Mouse (Mus musculus) lung, embryonic 16.5 days (tissue): Measurements from ENCODE around the gene Lysmd3. TPM values are rescaled to one million over a fixed set of nuclear protein-coding genes. Genes with fewer than 3 reads are reported as not detected.

Experiments
- ATAC-seq: fragments of 200-750 bp; cut with Nextera tagmentation; 2 replicates; pipeline ENCODE4 v1.8.0; 2017; ENCODE audit warnings: low read depth, mild to moderate bottlenecking, moderate library complexity
- H3K27ac ChIP-seq: fragments of 300-500 bp; sonication (generic); 2 replicates; pipeline ENCODE4 v1.5.1; 2014; ENCODE audit warnings: mild to moderate bottlenecking, control low read depth, low read length
- H3K27me3 ChIP-seq: fragments of 300-500 bp; sonication (generic); 2 replicates; pipeline ENCODE4 v1.6.1; 2014; ENCODE audit warnings: low read depth, low read length, mixed read lengths; ENCODE audit not compliant: control insufficient read depth, insufficient read depth
- H3K36me3 ChIP-seq: fragments of 300-500 bp; sonication (generic); 2 replicates; pipeline ENCODE4 v1.6.1; 2014; ENCODE audit warnings: low read length; ENCODE audit not compliant: control insufficient read depth, insufficient read depth
- H3K4me1 ChIP-seq: fragments of 300-500 bp; sonication (generic); replicated peaks from 2 replicates; pipeline ENCODE4 v1.6.1; 2014; ENCODE audit warnings: low read length, mixed read lengths; ENCODE audit not compliant: control insufficient read depth, insufficient read depth
- H3K4me2 ChIP-seq: fragments of 300-500 bp; sonication (generic); 2 replicates; pipeline ENCODE4 v1.6.1; 2014; ENCODE audit warnings: low read depth, low read length, control low read depth
- H3K4me3 ChIP-seq: fragments of 300-500 bp; sonication (generic); 2 replicates; pipeline ENCODE4 v1.5.1; 2014; ENCODE audit warnings: mild to moderate bottlenecking, low read length, control low read depth
- H3K9ac ChIP-seq: fragments of 300-500 bp; sonication (generic); 2 replicates; pipeline ENCODE4 v1.6.1; 2014; ENCODE audit warnings: low read length, control low read depth
- H3K9me3 ChIP-seq: fragments of 300-500 bp; sonication (generic); 2 replicates; pipeline ENCODE4 v1.6.1; 2016; ENCODE audit warnings: low read length; ENCODE audit not compliant: control insufficient read depth
- WGBS: fragments of 180-500 bp; shearing (Covaris S2); extraction: QIAGEN DNeasy Blood & Tissue Kit; methylation state at CpG from one replicate; pipeline ENCODE4 v1.1.7; 2014; 5-methylcytosine and 5-hydroxymethylcytosine counted together
- polyA plus RNA-seq: library from polyadenylated mRNA; unstranded; fragments of >200 nt; fragmentation: Nextera tagmentation; extraction: Ambion mirVana; gene quantifications from 2 replicates; pipeline ENCODE4 v1.2.1, GENCODE M21; 2015

Gene Lysmd3
- polyA plus RNA-seq, 1 experiment from 2014 or later, result 27.6 TPM

DNA sequence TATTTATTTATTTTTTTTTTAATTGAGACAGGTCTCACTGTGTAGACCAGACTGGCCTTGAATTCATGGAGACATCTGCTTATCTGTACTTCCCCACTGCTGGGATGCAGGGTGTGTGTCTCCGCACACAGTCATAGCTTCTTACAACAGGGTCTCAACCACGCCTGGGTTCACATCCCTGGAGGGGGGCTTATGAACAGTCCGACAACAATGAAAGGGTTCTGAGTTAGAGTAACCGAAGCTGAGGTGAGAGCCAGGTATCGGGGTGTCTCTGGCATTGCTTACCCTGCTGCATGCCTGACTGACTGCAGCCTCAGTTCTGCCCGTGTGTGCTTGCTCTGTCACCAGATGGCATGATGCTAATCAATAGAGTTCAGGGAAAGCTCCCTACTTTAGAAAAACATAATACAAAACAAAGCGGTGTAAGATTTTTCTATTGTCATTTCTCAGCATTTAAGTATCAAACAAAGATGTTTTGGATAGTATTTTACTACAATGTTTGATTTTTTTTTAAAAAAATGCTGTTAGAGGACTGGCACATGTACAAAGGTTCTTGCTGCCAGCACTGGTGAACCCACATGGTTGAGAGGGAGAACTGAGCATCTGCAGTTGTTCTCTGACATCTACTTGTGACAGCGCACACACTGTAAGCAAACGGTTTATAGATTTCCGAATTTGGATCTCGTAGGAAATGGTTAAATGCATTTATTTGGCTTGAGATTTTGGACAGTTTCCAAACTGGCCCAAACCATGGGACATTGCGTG, 6.3 kb downstream of the Lysmd3 start:
- Histone ChIP-seq H3K9me3 (no peaks in the 10 kb centered on the region), H3K9ac (no peak overlapping the region), H3K4me3 (no peak overlapping the region), H3K27ac (no peak overlapping the region), H3K36me3 (peaks cover 19% of the 10 kb centered on the region), H3K4me1 (peaks cover 6% of the 10 kb centered on the region), H3K4me2 (no peak overlapping the region), H3K27me3 (no peaks in the 10 kb centered on the region)
- WGBS, result 74% methylated on average over 12 of the region's 12 CpGs
- no peak for ATAC-seq

DNA sequence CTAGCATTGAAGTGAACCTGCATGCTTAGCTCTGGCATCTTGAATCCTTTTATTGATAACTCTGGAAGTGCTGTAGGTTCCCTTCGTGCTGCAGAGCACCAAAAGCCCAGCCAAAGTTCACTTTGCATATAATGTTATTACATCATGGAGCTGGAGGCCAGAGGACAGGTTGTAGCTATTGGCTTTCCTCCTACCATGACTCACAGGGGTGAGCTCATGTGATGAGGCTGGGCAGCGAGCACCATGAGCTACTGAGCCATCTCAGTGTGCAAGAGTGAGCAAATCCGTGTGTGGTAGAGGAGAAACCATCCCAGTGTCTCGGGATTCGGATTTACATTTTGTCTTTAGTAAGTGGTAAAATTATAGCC, 6.9 kb downstream of the Lysmd3 start:
- Histone ChIP-seq H3K27me3 (no peaks in the 10 kb centered on the region), H3K4me3 (no peak overlapping the region), H3K9me3 (no peaks in the 10 kb centered on the region), H3K27ac (no peak overlapping the region), H3K4me1 (peaks cover 3% of the 10 kb centered on the region), H3K36me3 (peaks cover 20% of the 10 kb centered on the region), H3K4me2 (no peak overlapping the region), H3K9ac (no peak overlapping the region)
- ATAC-seq, result no peak
- WGBS, result 91% methylated on average over 5 of the region's 5 CpGs

DNA sequence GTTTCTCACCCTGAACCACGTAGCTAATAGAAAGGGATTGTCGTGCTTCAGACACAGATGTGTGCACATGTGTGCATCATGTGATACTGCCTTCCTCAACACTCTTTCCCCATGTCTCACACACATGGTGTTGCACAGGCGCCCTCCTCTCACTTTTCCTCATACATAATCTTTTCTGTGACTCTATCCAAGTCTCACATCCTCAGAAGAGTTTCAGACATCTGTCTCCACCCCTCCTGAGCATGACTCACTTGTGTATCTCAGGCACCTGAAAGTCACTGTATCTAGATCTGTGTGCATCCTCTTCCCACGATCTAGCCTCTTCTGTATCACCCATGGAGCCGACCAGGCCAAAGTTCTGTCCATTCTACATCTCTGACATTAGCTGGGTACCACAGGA, 10.2 kb downstream of the Lysmd3 start:
- H3K27ac ChIP-seq, result no peak overlapping the region
- H3K4me1 ChIP-seq, result peaks cover 3% of the 10 kb centered on the region; the same call in 1 of the 2 replicates
- H3K9ac ChIP-seq, result no peak overlapping the region
- H3K4me3 ChIP-seq, result no peak overlapping the region
- no peaks in the 10 kb centered on the region for H3K9me3 ChIP-seq
- H3K4me2 ChIP-seq, result no peak overlapping the region
- H3K27me3 ChIP-seq, result no peaks in the 10 kb centered on the region
- peaks cover 28% of the 10 kb centered on the region for H3K36me3 ChIP-seq
- no peak for ATAC-seq
- 86% methylated on average over 5 of the region's 5 CpGs for WGBS

DNA sequence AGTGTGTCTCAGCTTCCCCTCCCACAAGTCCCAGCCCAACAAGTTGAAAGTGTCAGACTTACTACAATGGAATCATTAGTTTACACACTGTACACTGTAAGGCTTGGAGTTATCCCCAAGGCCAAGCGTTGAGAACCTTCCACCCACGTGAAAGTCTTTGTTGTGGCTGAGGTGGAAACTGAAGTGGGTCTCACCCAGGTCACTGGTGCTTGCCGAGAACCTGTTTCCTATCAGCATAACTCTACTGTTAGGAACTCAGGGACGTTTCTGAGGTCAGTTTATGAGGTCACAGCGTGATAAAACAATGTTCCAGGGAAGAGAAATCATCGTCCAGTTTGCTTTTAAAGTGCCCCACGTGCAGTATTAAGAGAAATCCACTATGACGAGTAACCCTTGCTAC, 17.9 kb downstream of the Lysmd3 start:
- 69% methylated on average over 8 of the region's 8 CpGs for WGBS
- no peak overlapping the region for H3K27ac ChIP-seq

GRCm38 (mm10) chr13:81683107-81683506, 25.6 kb downstream of the Lysmd3 start:
- Histone ChIP-seq H3K4me1 (no peaks in the 10 kb centered on the region), H3K9me3 (no peaks in the 10 kb centered on the region), H3K9ac (no peak overlapping the region), H3K27me3 (no peaks in the 10 kb centered on the region), H3K27ac (no peak overlapping the region), H3K36me3 (no peaks in the 10 kb centered on the region), H3K4me2 (no peak overlapping the region), H3K4me3 (no peak overlapping the region)
- ATAC-seq, result no peak
- 70% methylated on average over 3 of the region's 3 CpGs for WGBS

More for the DNA sequence above, 17.9 kb downstream of the Lysmd3 start:
- Histone ChIP-seq H3K4me1 (no peaks in the 10 kb centered on the region), H3K4me2 (no peak overlapping the region), H3K4me3 (no peak overlapping the region), H3K9ac (no peak overlapping the region), H3K27me3 (no peaks in the 10 kb centered on the region), H3K9me3 (no peaks in the 10 kb centered on the region), H3K36me3 (peaks cover 8% of the 10 kb centered on the region; the same call in 1 of the 2 replicates)
- no peak for ATAC-seq

- H3K4me1 ChIP-seq, result no peaks in the 10 kb centered on the region
- no peak overlapping the region for H3K4me2 ChIP-seq
- no peaks in the 10 kb centered on the region for H3K27me3 ChIP-seq
- no peaks in the 10 kb centered on the region for H3K36me3 ChIP-seq
- no peak overlapping the region for H3K27ac ChIP-seq
- no peak overlapping the region for H3K9ac ChIP-seq
- H3K4me3 ChIP-seq, result no peak overlapping the region
- H3K9me3 ChIP-seq, result no peaks in the 10 kb centered on the region
- ATAC-seq, result no peak
- 64% methylated on average over 5 of the region's 5 CpGs for WGBS
Observed at GRCm38 (mm10) chr13:81684258-81684657, 26.8 kb downstream of the Lysmd3 start.

GRCm38 (mm10) chr13:81684884-81685283, 27.4 kb downstream of the Lysmd3 start:
- Histone ChIP-seq H3K9me3 (no peaks in the 10 kb centered on the region), H3K36me3 (no peaks in the 10 kb centered on the region), H3K4me1 (no peaks in the 10 kb centered on the region), H3K4me2 (no peak overlapping the region), H3K4me3 (no peak overlapping the region), H3K27me3 (no peaks in the 10 kb centered on the region), H3K27ac (no peak overlapping the region), H3K9ac (no peak overlapping the region)
- 82% methylated on average over 3 of the region's 3 CpGs for WGBS
- no peak for ATAC-seq

DNA sequence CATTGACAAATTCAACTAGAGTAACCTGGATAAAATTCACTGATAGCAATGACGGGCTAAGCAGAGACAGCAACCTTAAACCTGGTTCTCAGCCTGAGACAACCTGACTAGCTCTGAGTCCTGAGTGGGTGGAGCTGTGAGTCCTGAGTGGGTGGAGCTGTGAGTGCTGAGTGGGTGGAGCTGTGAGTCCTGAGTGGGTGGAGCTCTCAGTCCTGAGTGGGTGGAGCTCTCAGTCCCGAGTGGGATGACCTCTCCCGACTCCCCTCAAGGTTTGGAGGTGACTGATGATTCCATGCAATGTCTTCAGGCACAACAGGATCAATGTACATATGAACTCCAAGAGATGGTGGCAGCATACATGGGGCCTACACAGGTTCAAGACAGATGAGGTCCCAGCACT, 32.1 kb downstream of the Lysmd3 start:
- H3K9me3 ChIP-seq, result no peaks in the 10 kb centered on the region
- WGBS, result 83% methylated on average over 3 of the region's 3 CpGs
- ATAC-seq, result no peak
- no peaks in the 10 kb centered on the region for H3K4me1 ChIP-seq
- H3K9ac ChIP-seq, result no peak overlapping the region
- no peak overlapping the region for H3K4me2 ChIP-seq
- H3K36me3 ChIP-seq, result no peaks in the 10 kb centered on the region
- no peak overlapping the region for H3K4me3 ChIP-seq
- H3K27me3 ChIP-seq, result no peaks in the 10 kb centered on the region
- H3K27ac ChIP-seq, result no peak overlapping the region

GRCm38 (mm10) chr13:81690477-81690876, 33.0 kb downstream of the Lysmd3 start:
- 51% methylated on average over 10 of the region's 10 CpGs for WGBS
- no peaks in the 10 kb centered on the region for H3K4me1 ChIP-seq
- H3K9ac ChIP-seq, result no peak overlapping the region
- H3K27me3 ChIP-seq, result no peaks in the 10 kb centered on the region
- no peak overlapping the region for H3K27ac ChIP-seq
- H3K9me3 ChIP-seq, result no peaks in the 10 kb centered on the region
- ATAC-seq, result no peak
- no peak overlapping the region for H3K4me3 ChIP-seq
- no peak overlapping the region for H3K4me2 ChIP-seq
- no peaks in the 10 kb centered on the region for H3K36me3 ChIP-seq
